Mouse (Mus musculus) midbrain, embryonic 13.5 days (tissue): ENCODE measurements around the gene Zfp846. TPM values are rescaled to one million over a fixed set of nuclear protein-coding genes. Genes with fewer than 3 reads are reported as not detected.

Experiments
- polyA plus RNA-seq: library from polyadenylated mRNA; unstranded; fragments of >200 nt; fragmentation: Nextera tagmentation; extraction: Ambion mirVana; gene quantifications from 2 replicates; pipeline ENCODE4 v1.2.1, GENCODE M21; 2015

Gene Zfp846
- polyA plus RNA-seq, 1 experiment from 2014 or later = 47.1 TPM

Other genes starting within 250 kb of the Zfp846 start
- 0.13 TPM in 1 of 2 replicates, not detected in the other for gene Olfr18, start 245.2 kb upstream of the Zfp846 start, polyA plus RNA-seq
- gene Zfp560, start 196.1 kb upstream of the Zfp846 start, polyA plus RNA-seq = 41.5 and 45.4 TPM in 2 replicates
- 17.5 and 20.1 TPM in 2 replicates for gene Zfp26, start 121.1 kb upstream of the Zfp846 start, polyA plus RNA-seq
- 33.1 and 35.4 TPM in 2 replicates for gene Zfp426, start 88.5 kb upstream of the Zfp846 start, polyA plus RNA-seq
- 143 and 151 TPM in 2 replicates for gene Zfp266, start 59.9 kb upstream of the Zfp846 start, polyA plus RNA-seq
- gene Ubl5, start 61.6 kb downstream of the Zfp846 start, polyA plus RNA-seq = 541 and 558 TPM in 2 replicates
- 17.7 and 19.0 TPM in 2 replicates for gene Fbxl12, start 63.5 kb downstream of the Zfp846 start, polyA plus RNA-seq
- gene Pin1, start 70.8 kb downstream of the Zfp846 start, polyA plus RNA-seq = 62.0 and 63.2 TPM in 2 replicates
- gene Olfm2, start 165.1 kb downstream of the Zfp846 start, polyA plus RNA-seq = 92.0 and 96.7 TPM in 2 replicates
- gene Col5a3, start 233.8 kb downstream of the Zfp846 start, polyA plus RNA-seq = 0.32 and 0.35 TPM in 2 replicates
- not detected in 2 replicates for gene Rdh8, start 237.2 kb downstream of the Zfp846 start, polyA plus RNA-seq